Comparison of ENCODE assay signal across 8 mouse cellular contexts in genomic region chr4:26345741-26346442, GRCm38 (mm10). TPM values are rescaled to one million over a fixed set of nuclear protein-coding genes. Genes with fewer than 3 reads are reported as not detected.
DNase-seq lines count a peak whose midpoint lies in the region; ATAC-seq and TF ChIP-seq lines count a peak whose summit lies in the region.

No protein-coding gene starts in this region.

- no peaks in the 10 kb centered on the region; the same call in 1 of the 2 replicates for H3K4me1 ChIP-seq in heart, embryonic 15.5 days (replicated peaks)
- peaks cover 3% of the 10 kb centered on the region; the same call in 1 of the 2 replicates for H3K4me1 ChIP-seq in small intestine, adult 2 months (ENCODE audit: control insufficient read depth, insufficient read depth, insufficient read length, low read length)

- DNase-seq in adrenal gland, postnatal 14 days, result peak; percentile 7
- no peak for DNase-seq in adrenal gland, postnatal 4 days (ENCODE audit: low spot score in 2 of 2)
- DNase-seq in 3T3-L1 (ENCODE audit: low read depth, low spot score) (peak; percentile 47), liver (peak; percentile 5)
- DNase-seq in c-Kit-positive CD71-positive TER-119-negative erythroid progenitor cells, embryonic 14.5 days (ENCODE audit: low read depth), result peak; percentile 19
- DNase-seq in urinary bladder, adult 18-20 months (ENCODE audit: low spot score in 2 of 2), result no peak

- H3K4me3 ChIP-seq in heart, embryonic 15.5 days, result peak overlapping the region; percentile 92
- H3K4me3 ChIP-seq in small intestine, adult 2 months (ENCODE audit: low read depth, low read length), result peak overlapping the region; percentile 89

- no peaks in the 10 kb centered on the region for H3K27me3 ChIP-seq in heart, embryonic 15.5 days
- H3K27me3 ChIP-seq in small intestine, adult 2 months (ENCODE audit: control insufficient read depth, insufficient read depth, low read length), result no peaks in the 10 kb centered on the region

- no peak for TF ChIP-seq CTCF in small intestine, adult 2 months (IDR thresholded peaks at IDR 0.05; ENCODE audit: extremely low read depth, insufficient read length, insufficient replicate concordance, low read depth, low read length)

- peak overlapping the region; percentile 84 for H3K9ac ChIP-seq in heart, embryonic 15.5 days

- no peaks in the 10 kb centered on the region for H3K36me3 ChIP-seq in heart, embryonic 15.5 days
- no peaks in the 10 kb centered on the region for H3K36me3 ChIP-seq in small intestine, adult 2 months (ENCODE audit: control insufficient read depth, insufficient read depth, low read length)

- TF ChIP-seq POLR2A in small intestine, adult 2 months (IDR thresholded peaks at IDR 0.05; ENCODE audit: low read depth, low read length), result no peak

- peak overlapping the region; percentile 93 for H3K27ac ChIP-seq in heart, embryonic 15.5 days
- H3K27ac ChIP-seq in small intestine, adult 2 months (ENCODE audit: insufficient read depth, low read depth, low read length), result peak overlapping the region; percentile 76

- H3K9me3 ChIP-seq in heart, embryonic 15.5 days (replicated peaks), result no peaks in the 10 kb centered on the region

- under 1% methylated on average over 16 of the region's 16 CpGs for WGBS in heart, embryonic 15.5 days
- WGBS in small intestine, adult 2 months, result 2% methylated on average over 16 of the region's 16 CpGs

- H3K4me2 ChIP-seq in heart, embryonic 15.5 days, result peak overlapping the region; percentile 58

- no peak for ATAC-seq in heart, embryonic 15.5 days (replicated peaks; ENCODE audit: insufficient number of reproducible peaks, insufficient read depth, low FRiP score, low read depth)

RNA-seq across cellular contexts. Expression of gene Manea, which starts 0.8 kb away (rescaled TPM):
- 20.7 and 24.6 TPM in 2 replicates for total RNA-seq in adrenal gland, postnatal 14 days (2021)
- total RNA-seq in adrenal gland, postnatal 4 days (2021), result 10 to 100 TPM; 29.5 to 34.6 TPM
- 10.8 and 11.6 TPM in 2 replicates for polyA plus RNA-seq in heart, embryonic 15.5 days (2015; fragmentation: Nextera tagmentation; extraction: Ambion mirVana)
- polyA plus RNA-seq in small intestine, adult 2 months (2012; rRNA removed), result 6.7 and 13.8 TPM in 2 replicates

Comparison
In these comparisons a context has a peak if more than half of its experiments do, and no peak if none do; other contexts are left out.
1. DNase-seq: peak in adrenal gland, postnatal 14 days (single experiment), 3T3-L1 (single experiment), c-Kit-positive CD71-positive TER-119-negative erythroid progenitor cells, embryonic 14.5 days (single experiment) and liver (single experiment); none in adrenal gland, postnatal 4 days (0 of 2) and urinary bladder, adult 18-20 months (0 of 2).